Mouse (Mus musculus) central nervous system, embryonic 14 days (tissue): Measurements from ENCODE around the gene Patl2. TPM values are rescaled to one million over a fixed set of nuclear protein-coding genes. Genes with fewer than 3 reads are reported as not detected.

Experiments used
- polyA plus RNA-seq: library from polyadenylated mRNA; depleted of rRNA; stranded (reverse); fragments of >200 nt; gene quantifications from 2 replicates; pipeline ENCODE4 v1.2.3, GENCODE M21; 2012; rRNA removed

The Patl2 gene
- polyA plus RNA-seq, result 0.04 TPM in 1 of 2 replicates, not detected in the other

GRCm38 (mm10) chr2:122186106-122186505 lies at the start of gene Patl2, which contains the start of gene Terb2:
Gene Patl2, minus strand, starts transcription at chr2:122186189.
Gene Terb2, plus strand, starts transcription at chr2:122186272.

GRCm38 (mm10) chr2:122234611-122235288 lies 48.8 kb upstream of the Patl2 start, which contains the start of gene Sord:
Gene Sord, plus strand, starts transcription at chr2:122234749.

DNA sequence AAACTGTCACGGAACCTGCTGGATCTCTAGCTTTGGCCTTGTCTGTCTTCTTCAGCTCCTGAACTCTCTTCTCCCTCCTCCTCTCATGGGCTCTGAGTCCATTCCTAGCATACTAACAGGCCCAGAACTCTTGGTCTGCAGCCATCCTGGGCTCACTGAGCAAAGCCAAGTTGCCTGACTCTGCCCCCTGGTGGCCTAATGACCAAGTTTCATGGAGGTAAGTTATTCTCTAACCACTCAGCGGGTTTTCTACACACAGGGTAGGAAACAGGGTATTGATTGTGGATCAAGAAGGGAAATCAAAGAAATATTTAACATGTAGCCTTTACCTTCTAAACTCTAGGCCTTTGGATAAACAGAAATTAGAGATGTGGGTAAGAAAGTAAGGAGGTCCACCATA lies 25.3 kb downstream of the Patl2 start, which contains the start of gene Trim69:
Gene Trim69 (plus strand): TSS at position 21 of the 400 bp plus-strand sequence.

GRCm38 (mm10) chr2:122147508-122148241 lies 38.3 kb downstream of the Patl2 start, which contains the start of gene B2m:
Gene B2m, plus strand, starts transcription at chr2:122147686.

DNA sequence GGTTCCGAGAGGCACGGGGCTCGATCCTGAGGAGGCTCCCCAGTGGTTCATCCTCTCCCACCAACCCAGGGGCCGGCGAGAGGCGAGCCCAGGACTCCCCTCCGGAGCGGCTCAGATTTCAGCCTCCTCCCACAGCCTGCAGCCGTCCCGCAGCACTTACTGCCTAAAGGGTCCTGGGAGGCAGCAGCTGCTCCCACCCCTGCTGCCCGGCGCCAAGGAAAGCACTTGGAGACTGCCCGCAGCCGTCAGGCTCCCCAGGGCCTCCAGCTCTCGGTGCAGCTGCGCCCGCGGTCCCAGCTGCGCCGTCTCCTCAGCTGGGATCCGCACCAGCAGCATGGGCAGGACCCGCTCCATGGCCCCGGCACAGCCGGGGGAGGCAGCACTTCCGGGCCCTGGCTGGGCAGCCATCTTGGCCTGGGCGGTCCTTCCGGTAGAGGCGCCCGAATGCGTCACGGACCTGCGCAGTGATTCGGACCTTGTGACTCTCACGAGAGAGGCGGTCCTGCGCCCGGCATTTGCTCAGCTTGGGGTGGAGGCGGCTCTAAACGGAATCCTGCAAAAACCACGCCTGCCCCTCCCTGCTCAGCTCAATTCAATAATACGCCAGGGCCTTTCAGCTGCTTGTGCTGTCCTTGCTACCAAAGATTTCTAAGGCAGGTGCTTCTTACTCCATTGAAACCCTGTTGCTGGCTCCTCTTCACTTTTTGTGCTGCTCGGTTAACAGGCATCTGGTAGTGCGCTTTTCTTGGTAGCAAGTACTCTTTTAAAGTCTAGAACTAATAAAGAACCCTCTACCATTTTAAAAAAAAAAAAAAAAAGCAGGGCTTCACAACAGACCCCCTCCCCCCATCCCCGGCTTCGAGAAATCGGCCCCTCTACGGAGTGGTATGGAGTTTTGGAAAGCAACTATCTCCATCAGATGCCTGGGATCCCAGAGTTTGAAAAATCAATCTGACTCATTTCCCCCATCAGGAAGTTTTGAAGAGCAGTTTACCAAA lies 67.7 kb downstream of the Patl2 start, which contains the start of gene Spg11:
Gene Spg11 (minus strand): TSS at position 426 of the 998 bp plus-strand sequence.

Other genes starting within 250 kb of the Patl2 start
- gene Ctdspl2, start 230.2 kb downstream of the Patl2 start, polyA plus RNA-seq, result 19.6 and 24.4 TPM in 2 replicates
- gene Mageb3, start 230.1 kb downstream of the Patl2 start, polyA plus RNA-seq, result 0.58 and 0.66 TPM in 2 replicates
- gene Eif3j1, start 157.6 kb downstream of the Patl2 start, polyA plus RNA-seq, result 16.3 and 17.7 TPM in 2 replicates
- gene Spg11, start 67.8 kb downstream of the Patl2 start, polyA plus RNA-seq, result 12.9 and 14.0 TPM in 2 replicates
- gene B2m, start 38.5 kb downstream of the Patl2 start, polyA plus RNA-seq, result 82.4 and 110 TPM in 2 replicates
- not detected in 2 replicates for gene Trim69, start 25.5 kb downstream of the Patl2 start, polyA plus RNA-seq
- gene Terb2, start 83 bp upstream of the Patl2 start, polyA plus RNA-seq, result not detected in 2 replicates
- 12.4 and 12.8 TPM in 2 replicates for gene Sord, start 48.6 kb upstream of the Patl2 start, polyA plus RNA-seq
- gene Duox2, start 112.3 kb upstream of the Patl2 start, polyA plus RNA-seq, result 0.07 and 0.11 TPM in 2 replicates
- gene Duoxa2, start 112.7 kb upstream of the Patl2 start, polyA plus RNA-seq, result 0.05 and 0.18 TPM in 2 replicates
- 0.16 and 0.56 TPM in 2 replicates for gene Duoxa1, start 127.5 kb upstream of the Patl2 start, polyA plus RNA-seq
- 0.09 and 0.15 TPM in 2 replicates for gene Duox1, start 129.5 kb upstream of the Patl2 start, polyA plus RNA-seq
- 77.8 and 78.5 TPM in 2 replicates for gene Shf, start 183.0 kb upstream of the Patl2 start, polyA plus RNA-seq
- gene Slc28a2, start 240.3 kb upstream of the Patl2 start, polyA plus RNA-seq, result 0.06 and 0.18 TPM in 2 replicates